Mouse (Mus musculus): Measurements from ENCODE around the gene Zfp423. TPM values are rescaled to one million over a fixed set of nuclear protein-coding genes. Genes with fewer than 3 reads are reported as not detected.

Gene Zfp423
- total and polyA plus RNA-seq, 3 experiments, result not detected

DNA sequence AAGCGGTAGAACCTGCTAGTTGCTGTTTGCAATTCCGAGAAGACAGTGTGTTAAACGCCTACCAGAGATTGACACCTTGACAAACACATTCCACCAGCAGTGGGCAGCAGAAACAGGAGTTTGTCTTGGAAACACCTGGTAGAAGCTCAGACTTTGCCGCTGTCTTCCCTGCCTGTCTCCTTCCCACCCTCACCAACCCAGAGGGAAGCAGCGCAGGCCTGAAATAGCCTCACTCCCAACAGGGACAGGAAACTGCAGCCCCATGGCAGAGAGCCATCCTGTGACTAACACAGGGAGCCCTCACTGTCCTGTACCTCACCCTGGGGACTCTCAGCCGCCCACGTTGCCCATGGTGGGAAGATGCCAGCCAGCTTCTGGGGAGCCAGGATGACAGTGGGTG is 340.3 kb downstream of the Zfp423 start:
- H3K79me2 ChIP-seq (ENCODE audit: control insufficient read depth, insufficient read depth, low read length, poor library complexity), result no peaks in the 10 kb centered on the region
- TF ChIP-seq MAX (IDR thresholded peaks at IDR 0.05; ENCODE audit: low read length) (no peak), TBP (IDR thresholded peaks at IDR 0.05; ENCODE audit: low read depth, low read length) (no peak), MAFK (IDR thresholded peaks at IDR 0.05; ENCODE audit: borderline replicate concordance, low read depth, low read length) (no peak), EP300 (IDR thresholded peaks at IDR 0.05; ENCODE audit: low read depth in 1 of 2, low read length in 2 of 2) (no peak), TCF12 (IDR thresholded peaks at IDR 0.05; ENCODE audit: low read depth, low read length) (no peak), MYB (IDR thresholded peaks at IDR 0.05; ENCODE audit: low read depth, low read length) (no peak), BHLHE40 (IDR thresholded peaks at IDR 0.05; ENCODE audit: borderline replicate concordance, low read depth, low read length) (no peak), USF2 (IDR thresholded peaks at IDR 0.05; ENCODE audit: borderline replicate concordance in 1 of 2, insufficient read depth in 1 of 2, low read depth in 1 of 2, low read length in 2 of 2) (no peak), RCOR1 (IDR thresholded peaks at IDR 0.05; ENCODE audit: low read depth, low read length) (no peak), ELF1 (IDR thresholded peaks at IDR 0.05; ENCODE audit: low read depth, low read length) (no peak), NELFE (IDR thresholded peaks at IDR 0.05; ENCODE audit: low read depth, low read length) (no peak), ZMIZ1 (IDR thresholded peaks at IDR 0.05; ENCODE audit: low read depth, low read length) (no peak), MEF2A (IDR thresholded peaks at IDR 0.05; ENCODE audit: extremely low read depth, insufficient replicate concordance, low read depth, low read length, poor library complexity, severe bottlenecking) (no peak), CHD1 (IDR thresholded peaks at IDR 0.05; ENCODE audit: low read depth, low read length) (no peak), KAT2A (conservative IDR thresholded peaks at IDR 0.05; ENCODE audit: low read depth, low read length) (no peak)

DNA sequence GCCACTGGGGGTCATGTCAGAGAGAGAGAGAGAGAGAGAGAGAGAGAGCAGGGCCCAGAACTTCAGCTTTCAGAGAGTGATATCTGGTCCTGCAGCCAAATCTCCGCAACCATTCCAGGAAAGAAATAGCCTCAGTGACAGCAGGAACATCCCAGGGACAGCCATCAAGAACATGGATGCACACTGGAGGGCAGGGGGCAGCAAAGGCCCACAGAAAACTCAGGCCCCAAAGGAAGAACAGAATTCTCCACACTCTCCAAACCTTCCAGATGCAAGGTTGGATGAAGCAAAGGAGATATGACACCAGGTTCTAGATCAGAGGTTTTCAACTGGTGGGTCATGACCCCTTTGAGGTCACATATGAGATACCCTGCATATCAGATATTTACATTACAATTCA is 345.7 kb downstream of the Zfp423 start:
- Histone ChIP-seq H3K4me1 (ENCODE audit: control insufficient read depth in 1 of 2, insufficient read depth in 2 of 2, low read length in 2 of 2) (no peaks in the 10 kb centered on the region), H3K27ac (ENCODE audit: control insufficient read depth, low read depth, low read length) (no peak overlapping the region), H3K79me2 (ENCODE audit: control insufficient read depth, insufficient read depth, low read length, poor library complexity) (no peaks in the 10 kb centered on the region), H3K9ac (ENCODE audit: control insufficient read depth, low read depth, low read length, poor library complexity, severe bottlenecking) (no peak overlapping the region), H3K9me3 (replicated peaks; ENCODE audit: insufficient read depth, low read length) (no peaks in the 10 kb centered on the region), H3K27me3 (ENCODE audit: control insufficient read depth in 1 of 2, insufficient read depth in 2 of 2, low read length in 2 of 2) (no peaks in the 10 kb centered on the region), H3K4me3 (ENCODE audit: control insufficient read depth in 1 of 2, insufficient read depth in 1 of 2, low read depth in 2 of 2, low read length in 2 of 2) (no peak overlapping the region), H3K36me3 (ENCODE audit: control insufficient read depth in 1 of 2, insufficient read depth in 2 of 2, low read length in 2 of 2) (no peaks in the 10 kb centered on the region)
- no peak for DNase-seq (ENCODE audit: low read depth, low spot score)
- TF ChIP-seq ZMIZ1 (IDR thresholded peaks at IDR 0.05; ENCODE audit: low read depth, low read length), result no peak
- no peak for TF ChIP-seq MAX (IDR thresholded peaks at IDR 0.05; ENCODE audit: low read length)
- TF ChIP-seq CTCF (IDR thresholded peaks at IDR 0.05 in 2 of 3, conservative IDR thresholded peaks at IDR 0.05 in 1 of 3; ENCODE audit: control insufficient read depth in 1 of 3, insufficient read depth in 1 of 3, low read depth in 2 of 3, low read length in 3 of 3, poor library complexity in 1 of 3, severe bottlenecking in 1 of 3), result no peak
- TF ChIP-seq MYB (IDR thresholded peaks at IDR 0.05; ENCODE audit: low read depth, low read length), result no peak
- no peak for TF ChIP-seq TCF12 (IDR thresholded peaks at IDR 0.05; ENCODE audit: low read depth, low read length)

More for the DNA sequence above, 340.3 kb downstream of the Zfp423 start:
- no peak overlapping the region for H3K4me3 ChIP-seq (ENCODE audit: control insufficient read depth in 1 of 2, insufficient read depth in 1 of 2, low read depth in 2 of 2, low read length in 2 of 2)
- no peak for DNase-seq (ENCODE audit: low read depth, low spot score)
- H3K9ac ChIP-seq (ENCODE audit: control insufficient read depth, low read depth, low read length, poor library complexity, severe bottlenecking), result no peak overlapping the region
- H3K36me3 ChIP-seq (ENCODE audit: control insufficient read depth in 1 of 2, insufficient read depth in 2 of 2, low read length in 2 of 2), result no peaks in the 10 kb centered on the region
- H3K27me3 ChIP-seq (ENCODE audit: control insufficient read depth in 1 of 2, insufficient read depth in 2 of 2, low read length in 2 of 2), result no peaks in the 10 kb centered on the region
- no peak overlapping the region for H3K27ac ChIP-seq (ENCODE audit: control insufficient read depth, low read depth, low read length)
- no peaks in the 10 kb centered on the region for H3K4me1 ChIP-seq (ENCODE audit: control insufficient read depth in 1 of 2, insufficient read depth in 2 of 2, low read length in 2 of 2)
- H3K9me3 ChIP-seq (replicated peaks; ENCODE audit: insufficient read depth, low read length), result no peaks in the 10 kb centered on the region

Other genes with a start within 250 kb of the Zfp423 start
- gene Cnep1r1, start 159.2 kb upstream of the Zfp423 start, total RNA-seq (2012; rRNA removed), result 12.1 and 12.8 TPM in 2 replicates
- 10 to 100 TPM in 1 of 2 experiments, not detected in 1; 31.2 TPM for gene Cnep1r1, start 159.2 kb upstream of the Zfp423 start, polyA plus RNA-seq (2012; ENCODE audit: insufficient read depth in 1 of 2, insufficient read length in 2 of 2, low read depth in 1 of 2, low replicate concordance in 2 of 2, missing spikeins in 1 of 2)
- gene Heatr3, start 178.3 kb upstream of the Zfp423 start, total RNA-seq (2012; rRNA removed), result 52.9 and 60.3 TPM in 2 replicates
- 10 to 100 TPM in 1 of 2 experiments, not detected in 1; 59.6 TPM for gene Heatr3, start 178.3 kb upstream of the Zfp423 start, polyA plus RNA-seq (2012; ENCODE audit: insufficient read depth in 1 of 2, insufficient read length in 2 of 2, low read depth in 1 of 2, low replicate concordance in 2 of 2, missing spikeins in 1 of 2)
- gene Tent4b, start 239.6 kb upstream of the Zfp423 start, total RNA-seq (2012; rRNA removed), result 25.9 and 28.7 TPM in 2 replicates
- 10 to 100 TPM in 1 of 2 experiments, not detected in 1; 45.3 TPM for gene Tent4b, start 239.6 kb upstream of the Zfp423 start, polyA plus RNA-seq (2012; ENCODE audit: insufficient read depth in 1 of 2, insufficient read length in 2 of 2, low read depth in 1 of 2, low replicate concordance in 2 of 2, missing spikeins in 1 of 2)